Mouse (Mus musculus) embryonic fibroblast, embryonic 13.5 days (primary cell): ENCODE data around the gene Lrrc71.

ENCODE experiments used
- CTCF ChIP-seq: IDR thresholded peaks from 2 replicates; pipeline ENCODE4 v1.5.1; 2011; ENCODE audit warnings: mild to moderate bottlenecking, control low read depth, low read length, moderate library complexity, borderline replicate concordance; ENCODE audit not compliant: insufficient read depth
- POLR2A ChIP-seq: IDR thresholded peaks from 2 replicates; pipeline ENCODE4 v1.6.1; 2011; ENCODE audit warnings: low read depth, mild to moderate bottlenecking, control low read depth, low read length, moderate library complexity

DNA sequence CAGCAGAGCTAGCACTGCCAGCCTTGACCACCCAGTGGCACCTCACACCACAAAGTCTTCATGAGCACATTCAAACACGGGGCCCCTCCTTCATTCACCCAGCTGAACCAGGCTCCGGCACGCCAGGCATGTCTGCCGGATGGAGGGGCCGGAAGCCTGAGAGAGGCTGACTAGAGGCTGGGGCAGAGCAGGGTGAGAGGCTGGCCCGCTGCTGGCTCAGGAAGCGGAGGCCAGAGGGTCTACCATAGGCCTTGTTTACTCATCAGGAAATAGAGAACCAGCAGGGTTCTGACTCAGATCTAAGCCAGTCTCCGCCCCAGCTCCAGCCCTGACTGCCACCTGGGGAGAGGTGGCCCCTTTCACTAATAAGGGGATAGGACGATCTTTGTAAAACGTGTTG, 16.7 kb upstream of the Lrrc71 start:
- no peak for TF ChIP-seq CTCF
- TF ChIP-seq POLR2A = no peak; the same call in 1 of the 2 replicates
